Mouse (Mus musculus) brain, embryonic 14.5 days (tissue): ENCODE data around the gene Tent2.

Experiments
- CTCF ChIP-seq: fragments of 200-500 bp; IDR thresholded peaks from 2 replicates; pipeline ENCODE4 v1.5.1; 2012; ENCODE audit warnings: inconsistent platforms, mild to moderate bottlenecking, moderate library complexity, borderline replicate concordance; ENCODE audit not compliant: insufficient read depth, insufficient read length; ENCODE audit errors: extremely low read depth
- POLR2A ChIP-seq: fragments of 200-500 bp; IDR thresholded peaks from 2 replicates; pipeline ENCODE4 v1.6.1; 2012; ENCODE audit warnings: mild to moderate bottlenecking, inconsistent platforms, borderline replicate concordance; ENCODE audit not compliant: poor library complexity, insufficient read depth, insufficient read length, severe bottlenecking; ENCODE audit errors: extremely low read depth

DNA sequence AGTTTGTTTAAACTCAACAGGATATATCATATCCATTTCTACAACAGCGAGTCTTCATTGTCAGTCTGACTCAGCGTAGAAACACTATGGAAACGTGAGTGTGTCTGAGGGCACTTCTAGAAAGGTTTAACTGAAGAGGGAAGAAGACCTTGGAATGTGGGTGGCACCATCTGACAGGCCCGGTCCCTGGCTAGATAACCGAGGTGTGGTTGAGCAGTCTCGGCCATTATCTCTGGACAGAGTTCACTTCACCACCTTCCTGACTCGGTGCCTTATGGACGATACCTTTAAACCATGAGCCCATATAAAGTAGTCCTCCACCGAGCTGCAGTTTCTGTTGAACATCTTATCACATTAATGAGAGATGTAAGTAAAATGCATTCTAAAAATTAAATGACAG lies 46.9 kb upstream of the Tent2 start:
- TF ChIP-seq POLR2A (no peak), CTCF (no peak)
